Mouse (Mus musculus) heart, embryonic 16.5 days (tissue): Measurements from ENCODE around the gene Bbip1. TPM values are rescaled to one million over a fixed set of nuclear protein-coding genes. Genes with fewer than 3 reads are reported as not detected.

Experiments
- ATAC-seq: fragments of 200-750 bp; cut with Nextera tagmentation; replicated peaks from 2 replicates; pipeline ENCODE4 v1.8.0; 2017; ENCODE audit warnings: moderate number of reproducible peaks; ENCODE audit not compliant: insufficient read depth, low FRiP score; ENCODE audit errors: extremely low read depth
- H3K27ac ChIP-seq: fragments of 300-500 bp; sonication (generic); 2 replicates; pipeline ENCODE4 v1.5.1; 2014; ENCODE audit warnings: mild to moderate bottlenecking, low read length, control low read depth, moderate library complexity
- H3K27me3 ChIP-seq: fragments of 300-500 bp; sonication (generic); 2 replicates; pipeline ENCODE4 v1.6.1; 2014; ENCODE audit warnings: low read length, mixed read lengths; ENCODE audit not compliant: control insufficient read depth, insufficient read depth
- H3K36me3 ChIP-seq: fragments of 300-500 bp; sonication (generic); 2 replicates; pipeline ENCODE4 v1.6.1; 2014; ENCODE audit not compliant: control insufficient read depth, insufficient read depth
- H3K4me1 ChIP-seq: fragments of 300-500 bp; sonication (generic); 2 replicates; pipeline ENCODE4 v1.6.1; 2014; ENCODE audit warnings: low read length, mixed read lengths; ENCODE audit not compliant: control insufficient read depth, insufficient read depth
- H3K4me2 ChIP-seq: fragments of 300-500 bp; sonication (generic); 2 replicates; pipeline ENCODE4 v1.6.1; 2014; ENCODE audit warnings: low read depth, mild to moderate bottlenecking, control low read depth, low read length
- H3K4me3 ChIP-seq: fragments of 300-500 bp; sonication (generic); 2 replicates; pipeline ENCODE4 v1.5.1; 2014; ENCODE audit warnings: mild to moderate bottlenecking, control low read depth, low read length
- H3K9ac ChIP-seq: fragments of 300-500 bp; sonication (generic); 2 replicates; pipeline ENCODE4 v1.6.1; 2014; ENCODE audit warnings: low read length, control low read depth
- H3K9me3 ChIP-seq: fragments of 300-500 bp; sonication (generic); replicated peaks from 2 replicates; pipeline ENCODE4 v1.6.1; 2016; ENCODE audit warnings: low read length; ENCODE audit not compliant: control insufficient read depth
- WGBS: fragments of 180-500 bp; shearing (Covaris S2); extraction: QIAGEN DNeasy Blood & Tissue Kit; methylation state at CpG from one replicate; pipeline ENCODE4 v1.1.7; 2014; 5-methylcytosine and 5-hydroxymethylcytosine counted together
- polyA plus RNA-seq: library from polyadenylated mRNA; unstranded; fragments of >200 nt; fragmentation: Nextera tagmentation; extraction: Ambion mirVana; gene quantifications from 2 replicates; pipeline ENCODE4 v1.2.1, GENCODE M21; 2015

Gene Bbip1
- polyA plus RNA-seq, 1 experiment from 2014 or later, result 73.1 TPM

DNA sequence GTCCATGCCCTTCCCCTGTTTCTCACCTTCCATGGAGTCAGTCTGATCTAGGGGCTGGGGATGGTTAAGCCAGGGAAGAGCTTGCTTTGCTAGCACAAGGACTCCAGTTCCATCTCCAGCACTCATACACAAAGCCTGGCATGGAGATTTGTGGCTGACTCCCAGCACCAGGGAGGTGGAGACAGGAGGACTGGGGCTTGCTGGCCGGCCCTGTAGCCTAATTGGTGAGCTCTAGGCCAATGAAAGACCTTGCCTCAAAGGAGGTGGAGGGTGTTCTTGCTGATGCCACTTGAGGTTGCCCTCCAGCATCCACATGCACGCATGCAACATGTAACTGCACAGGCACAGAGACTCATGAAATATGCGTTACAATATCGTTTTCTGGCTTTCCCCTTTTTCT, 45.9 kb downstream of the Bbip1 start:
- H3K27me3 ChIP-seq, result no peaks in the 10 kb centered on the region
- WGBS, result 72% methylated on average over 4 of the region's 4 CpGs
- H3K9ac ChIP-seq, result peak overlapping the region; percentile 22; the same call in 1 of the 2 replicates
- H3K27ac ChIP-seq, result peak overlapping the region; percentile 60
- H3K4me2 ChIP-seq, result no peak overlapping the region
- H3K9me3 ChIP-seq, result no peaks in the 10 kb centered on the region
- ATAC-seq, result no peak
- peaks cover 22% of the 10 kb centered on the region for H3K4me1 ChIP-seq
- H3K36me3 ChIP-seq, result no peaks in the 10 kb centered on the region
- no peak overlapping the region for H3K4me3 ChIP-seq

DNA sequence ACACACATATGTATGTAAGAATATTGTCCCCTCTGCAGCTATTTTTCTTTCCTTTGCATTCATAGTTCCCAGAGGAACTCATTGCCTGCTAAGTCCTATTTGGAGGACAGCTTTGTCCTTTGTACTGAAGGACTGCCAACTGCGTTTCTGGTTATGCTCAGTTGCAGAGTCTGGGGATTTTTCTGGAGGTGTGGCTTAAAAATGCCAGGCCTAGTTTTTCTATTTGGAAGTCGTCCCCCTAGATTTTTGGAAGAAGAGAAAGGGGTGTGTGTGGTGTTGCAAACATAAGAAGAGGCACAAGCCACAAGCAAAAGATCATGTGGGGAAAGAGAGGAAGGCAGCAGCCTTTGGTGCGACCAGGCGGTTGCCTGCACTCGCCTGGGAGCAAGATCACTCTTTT, 46.4 kb downstream of the Bbip1 start:
- no peak overlapping the region for H3K4me3 ChIP-seq
- no peaks in the 10 kb centered on the region for H3K36me3 ChIP-seq
- no peak for ATAC-seq
- H3K27me3 ChIP-seq, result no peaks in the 10 kb centered on the region
- H3K4me2 ChIP-seq, result no peak overlapping the region
- H3K9me3 ChIP-seq, result no peaks in the 10 kb centered on the region
- H3K27ac ChIP-seq, result peak overlapping the region; percentile 60
- H3K9ac ChIP-seq, result peak overlapping the region; percentile 22; the same call in 1 of the 2 replicates
- H3K4me1 ChIP-seq, result peaks cover 27% of the 10 kb centered on the region
- 57% methylated on average over 5 of the region's 5 CpGs for WGBS

DNA sequence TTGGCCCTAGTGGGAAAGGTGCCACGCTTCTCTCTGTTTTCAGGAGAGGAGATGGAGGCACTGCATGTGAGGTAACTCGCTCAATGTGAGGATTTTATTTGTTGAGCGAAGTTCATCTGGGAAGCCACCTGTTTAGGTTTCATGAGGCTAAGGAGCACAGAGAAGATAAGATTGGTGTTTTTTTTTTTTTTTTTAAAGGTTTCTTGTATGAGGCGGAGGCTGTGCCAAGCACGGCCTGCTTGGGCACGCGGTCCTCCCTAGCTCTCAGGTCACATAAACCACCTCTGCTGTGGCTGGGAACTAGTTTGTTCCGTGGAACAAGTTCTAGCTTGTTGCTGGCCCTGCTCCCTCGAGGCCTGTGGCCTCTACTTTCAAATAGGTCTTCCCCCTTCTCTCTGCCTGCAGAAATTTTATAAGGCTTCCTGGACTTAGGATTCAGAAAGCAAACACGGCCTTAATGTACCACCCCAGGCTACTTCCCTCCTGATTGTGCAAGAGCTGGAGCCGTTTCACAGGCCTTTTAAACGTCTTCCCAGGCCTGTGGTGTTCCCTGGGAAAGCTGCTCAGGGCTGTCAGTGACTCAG, 49.8 kb downstream of the Bbip1 start:
- no peak overlapping the region for H3K4me3 ChIP-seq
- no peaks in the 10 kb centered on the region for H3K36me3 ChIP-seq
- H3K4me1 ChIP-seq, result peaks cover 35% of the 10 kb centered on the region
- H3K27me3 ChIP-seq, result no peaks in the 10 kb centered on the region
- H3K4me2 ChIP-seq, result no peak overlapping the region
- no peak overlapping the region for H3K9ac ChIP-seq
- H3K9me3 ChIP-seq, result no peaks in the 10 kb centered on the region
- WGBS, result 70% methylated on average over 12 of the region's 12 CpGs
- no peak for ATAC-seq
- 0 out of 2 replicates have a peak overlapping the region, but pooled peaks have one; percentile 1 for H3K27ac ChIP-seq

DNA sequence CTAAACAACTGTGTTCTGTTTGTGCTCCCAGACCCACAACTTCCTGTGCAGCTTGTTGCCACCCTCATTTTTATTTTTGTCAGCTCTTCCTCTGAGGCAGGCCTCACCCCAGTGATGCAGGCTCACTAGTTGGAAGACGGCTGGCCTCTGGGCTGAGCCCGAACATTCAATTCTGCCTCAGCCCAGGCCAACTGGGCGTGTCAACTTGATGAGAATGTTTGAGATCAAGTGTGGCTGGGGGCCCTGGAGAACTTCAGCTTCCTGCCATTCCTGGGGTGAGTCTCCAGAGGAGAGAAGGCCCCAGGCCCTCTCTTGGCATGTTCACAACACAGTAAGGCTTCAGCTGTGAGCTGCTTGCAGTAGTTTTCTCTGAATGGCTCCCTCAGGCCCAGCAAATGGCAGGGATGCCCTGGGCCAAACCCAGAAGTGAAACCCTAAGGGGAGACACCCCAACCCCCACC, 50.7 kb downstream of the Bbip1 start:
- no peak overlapping the region for H3K9ac ChIP-seq
- H3K27me3 ChIP-seq, result no peaks in the 10 kb centered on the region
- 58% methylated on average over 3 of the region's 3 CpGs for WGBS
- H3K4me1 ChIP-seq, result peaks cover 35% of the 10 kb centered on the region
- H3K4me3 ChIP-seq, result no peak overlapping the region
- H3K27ac ChIP-seq, result peak overlapping the region; percentile 75
- no peak for ATAC-seq
- no peak overlapping the region for H3K4me2 ChIP-seq
- H3K9me3 ChIP-seq, result no peaks in the 10 kb centered on the region
- H3K36me3 ChIP-seq, result no peaks in the 10 kb centered on the region

DNA sequence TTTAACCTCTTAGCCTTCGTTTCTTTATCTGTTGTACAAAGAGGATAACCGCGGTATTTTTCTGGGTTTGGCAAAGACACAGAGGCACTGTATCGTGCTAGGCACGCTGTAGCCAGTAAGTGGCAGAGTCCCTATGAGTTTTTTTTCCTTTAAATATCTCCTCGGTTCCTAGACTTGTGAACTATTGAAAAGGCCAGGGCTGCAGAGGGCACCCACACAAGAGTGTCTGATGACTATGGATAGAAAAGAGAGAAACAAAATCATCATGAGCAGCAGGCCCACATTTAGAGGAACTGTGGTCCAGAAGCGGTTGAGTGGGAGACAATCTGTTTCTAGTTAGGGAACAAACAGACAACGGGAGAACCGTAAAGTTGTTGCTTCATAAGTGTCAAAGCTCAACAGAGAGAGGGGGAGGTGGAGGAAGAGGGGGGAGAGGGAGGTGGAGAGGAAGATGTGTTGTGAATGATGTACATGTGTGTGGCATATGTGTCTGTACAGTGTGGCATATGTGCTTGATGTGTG, 51.5 kb downstream of the Bbip1 start:
- Histone ChIP-seq H3K27ac (peak overlapping the region; percentile 30), H3K4me3 (no peak overlapping the region), H3K4me2 (no peak overlapping the region), H3K9me3 (no peaks in the 10 kb centered on the region), H3K4me1 (peaks cover 31% of the 10 kb centered on the region), H3K9ac (no peak overlapping the region), H3K27me3 (no peaks in the 10 kb centered on the region), H3K36me3 (no peaks in the 10 kb centered on the region)
- no peak for ATAC-seq
- 53% methylated on average over 9 of the region's 9 CpGs for WGBS

DNA sequence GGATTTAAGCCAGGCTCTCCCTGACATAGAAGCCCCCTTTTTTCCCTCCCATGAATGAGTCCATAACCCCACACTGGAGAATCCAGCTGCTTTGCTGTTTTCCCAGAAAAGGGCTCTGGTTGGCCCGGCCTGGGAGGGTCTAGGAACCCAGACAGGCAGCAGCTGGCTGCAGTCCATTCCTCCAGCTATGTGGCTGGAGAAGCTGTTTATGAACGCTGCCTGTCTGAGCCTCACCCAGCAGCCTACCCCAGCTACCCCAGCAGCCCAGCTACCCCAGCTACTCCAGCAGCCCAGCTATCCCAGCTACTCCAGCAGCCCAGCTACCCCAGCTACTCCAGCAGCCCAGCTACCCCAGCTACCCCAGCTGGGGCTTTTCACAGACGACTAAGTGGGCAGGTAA, 52.4 kb downstream of the Bbip1 start, which contains the start of gene Pdcd4:
Gene Pdcd4, plus strand, starts transcription at position 171 of the 400 bp plus-strand sequence.
- WGBS, result 35% methylated on average over 3 of the region's 3 CpGs
- Histone ChIP-seq H3K27ac (peak within 1 kb of the TSS; percentile 30), H3K27me3 (no peaks in the 10 kb centered on the region), H3K9me3 (no peaks in the 10 kb centered on the region), H3K4me2 (no peak within 1 kb of the TSS), H3K4me3 (no peak within 1 kb of the TSS), H3K36me3 (no peaks in the 10 kb centered on the region), H3K4me1 (peaks cover 28% of the 10 kb centered on the region), H3K9ac (peak within 1 kb of the TSS; percentile 8; the same call in 1 of the 2 replicates)
- no peak for ATAC-seq

DNA sequence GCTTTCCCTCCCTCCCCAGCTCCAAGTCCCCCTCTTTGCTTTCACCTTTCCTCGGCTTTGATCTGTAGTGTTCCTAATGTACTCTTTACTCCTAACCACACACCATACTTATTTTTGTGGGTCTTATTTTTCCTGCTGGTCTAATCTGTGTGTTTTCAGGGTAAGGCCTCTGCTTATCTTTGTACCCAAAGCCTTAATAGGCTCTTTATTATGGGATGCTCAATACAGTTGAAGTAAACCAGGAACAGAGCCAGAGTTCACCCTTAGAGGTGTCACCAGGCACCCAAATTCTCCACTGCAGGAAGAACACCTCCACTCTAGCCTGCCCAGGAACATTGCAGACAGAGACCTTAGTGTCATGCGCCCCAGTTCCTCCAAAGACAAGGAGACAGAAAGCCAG, 52.9 kb downstream of the Bbip1 start:
- Histone ChIP-seq H3K4me3 (no peak overlapping the region), H3K4me2 (no peak overlapping the region), H3K36me3 (no peaks in the 10 kb centered on the region), H3K9me3 (no peaks in the 10 kb centered on the region), H3K4me1 (peaks cover 28% of the 10 kb centered on the region), H3K27me3 (no peaks in the 10 kb centered on the region), H3K27ac (peak overlapping the region; percentile 5), H3K9ac (no peak overlapping the region)
- no peak for ATAC-seq
- 81% methylated on average over 2 of the region's 2 CpGs for WGBS

DNA sequence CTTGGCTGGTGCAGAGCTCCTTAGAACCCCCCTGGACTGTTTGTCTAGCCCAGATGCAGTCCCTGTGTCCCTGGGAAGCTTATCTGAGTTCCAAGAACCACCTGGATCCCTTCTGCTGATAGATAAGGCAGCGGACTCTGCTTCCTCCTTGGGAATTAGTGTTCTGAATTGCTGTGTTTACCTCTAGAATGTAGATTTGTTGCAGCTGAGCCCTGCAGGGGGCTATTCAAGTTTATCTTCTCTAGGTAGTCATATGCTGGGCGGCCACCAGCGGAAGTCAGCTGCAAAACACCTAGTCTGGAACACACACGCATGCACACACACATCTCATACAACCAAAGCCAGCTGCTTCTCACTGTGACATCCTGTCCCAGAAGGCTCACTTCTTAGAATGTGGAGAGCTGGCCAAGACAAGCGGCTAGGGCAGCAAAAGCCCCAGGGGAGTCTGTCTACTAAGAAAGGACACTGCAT, 53.6 kb downstream of the Bbip1 start:
- H3K36me3 ChIP-seq, result no peaks in the 10 kb centered on the region
- peak overlapping the region; percentile 25 for H3K27ac ChIP-seq
- no peaks in the 10 kb centered on the region for H3K27me3 ChIP-seq
- no peak overlapping the region for H3K9ac ChIP-seq
- H3K4me1 ChIP-seq, result peaks cover 28% of the 10 kb centered on the region
- no peak overlapping the region for H3K4me2 ChIP-seq
- no peak overlapping the region for H3K4me3 ChIP-seq
- no peaks in the 10 kb centered on the region for H3K9me3 ChIP-seq
- 58% methylated on average over 5 of the region's 5 CpGs for WGBS
- ATAC-seq, result peak; percentile 67

DNA sequence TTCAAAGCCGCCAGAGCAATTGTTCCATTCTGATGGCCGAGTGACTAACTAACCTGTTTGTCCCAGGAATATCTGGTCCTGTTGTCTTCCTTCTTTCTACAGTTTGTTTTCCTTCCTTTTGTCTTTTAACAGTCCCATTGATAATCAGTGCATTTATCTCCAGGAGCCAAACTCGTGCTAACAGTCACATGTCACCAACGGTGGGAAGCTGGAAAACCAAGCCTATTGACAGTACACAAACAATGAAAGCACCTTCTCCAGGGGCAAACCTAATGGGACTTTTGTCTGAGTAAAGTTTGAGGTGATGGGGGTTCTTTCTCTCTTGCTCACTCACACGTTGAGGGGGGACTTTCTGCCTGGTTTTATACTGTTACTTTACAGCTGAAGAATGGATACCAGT, 54.2 kb downstream of the Bbip1 start:
- Histone ChIP-seq H3K27me3 (no peaks in the 10 kb centered on the region), H3K36me3 (no peaks in the 10 kb centered on the region), H3K27ac (0 out of 2 replicates have a peak overlapping the region, but pooled peaks have one; percentile 25), H3K4me3 (no peak overlapping the region), H3K4me1 (peaks cover 28% of the 10 kb centered on the region), H3K9ac (no peak overlapping the region), H3K4me2 (no peak overlapping the region), H3K9me3 (no peaks in the 10 kb centered on the region)
- no peak for ATAC-seq
- 55% methylated on average over 5 of the region's 5 CpGs for WGBS
